Mouse (Mus musculus) small intestine, adult 2 months (tissue): ENCODE data around the gene Mapkbp1. TPM values are rescaled to one million over a fixed set of nuclear protein-coding genes. Genes with fewer than 3 reads are reported as not detected.

Experiments used
- H3K27ac ChIP-seq: fragments of 200-500 bp; 2 replicates; pipeline ENCODE4 v1.5.1; 2012; ENCODE audit warnings: low read depth, low read length, control low read depth, inconsistent platforms; ENCODE audit not compliant: insufficient read depth
- H3K27me3 ChIP-seq: fragments of 200-500 bp; 2 replicates; pipeline ENCODE4 v1.6.1; 2012; ENCODE audit warnings: mild to moderate bottlenecking, moderate library complexity, low read length, inconsistent platforms; ENCODE audit not compliant: control insufficient read depth, insufficient read depth
- H3K36me3 ChIP-seq: fragments of 200-500 bp; 2 replicates; pipeline ENCODE4 v1.6.1; 2012; ENCODE audit warnings: mild to moderate bottlenecking, low read length, control low read depth, inconsistent platforms; ENCODE audit not compliant: control insufficient read depth, insufficient read depth
- H3K4me1 ChIP-seq: fragments of 200-500 bp; 2 replicates; pipeline ENCODE4 v1.6.1; 2012; ENCODE audit warnings: low read length, inconsistent platforms, mixed read lengths; ENCODE audit not compliant: control insufficient read depth, insufficient read depth, insufficient read length
- H3K4me3 ChIP-seq: fragments of 200-500 bp; 2 replicates; pipeline ENCODE4 v1.5.1; 2012; ENCODE audit warnings: low read depth, mild to moderate bottlenecking, control low read depth, inconsistent platforms, low read length, moderate library complexity
- CTCF ChIP-seq: fragments of 200-500 bp; IDR thresholded peaks from 2 replicates; pipeline ENCODE4 v1.5.1; 2012; ENCODE audit warnings: low read depth, mild to moderate bottlenecking, control low read depth, inconsistent platforms, low read length, moderate library complexity, mixed read lengths; ENCODE audit not compliant: insufficient replicate concordance, insufficient read length; ENCODE audit errors: extremely low read depth
- POLR2A ChIP-seq: fragments of 200-500 bp; IDR thresholded peaks from 2 replicates; pipeline ENCODE4 v1.6.1; 2012; ENCODE audit warnings: low read depth, mild to moderate bottlenecking, control low read depth, inconsistent platforms, low read length, moderate library complexity
- WGBS: fragments of 180-500 bp; shearing (Covaris S2); methylation state at CpG from one replicate; pipeline ENCODE4 v1.1.7; 2018; 5-methylcytosine and 5-hydroxymethylcytosine counted together
- polyA plus RNA-seq: library from polyadenylated mRNA; depleted of rRNA; stranded (reverse); fragments of >200 nt; gene quantifications from 2 replicates; pipeline ENCODE4 v1.2.3, GENCODE M21; 2012

The Mapkbp1 gene
- polyA plus RNA-seq, 1 experiment, result 15.9 TPM

GRCm38 (mm10) chr2:120044101-120044603 is 71.7 kb downstream of the Mapkbp1 start:
- H3K36me3 ChIP-seq, result peaks cover 3% of the 10 kb centered on the region; the same call in 1 of the 2 replicates
- WGBS, result 42% methylated on average over 4 of the region's 4 CpGs
- TF ChIP-seq POLR2A (no peak), CTCF (no peak)
- H3K4me1 ChIP-seq, result peaks cover 9% of the 10 kb centered on the region
- H3K4me3 ChIP-seq, result no peak overlapping the region
- H3K27me3 ChIP-seq, result no peaks in the 10 kb centered on the region
- no peak overlapping the region for H3K27ac ChIP-seq

- 74% methylated on average over 3 of the region's 3 CpGs for WGBS
- H3K27me3 ChIP-seq, result no peaks in the 10 kb centered on the region
- H3K36me3 ChIP-seq, result peaks cover 3% of the 10 kb centered on the region; the same call in 1 of the 2 replicates
- H3K27ac ChIP-seq, result no peak overlapping the region
- H3K4me3 ChIP-seq, result no peak overlapping the region
- TF ChIP-seq CTCF, result no peak
- no peak for TF ChIP-seq POLR2A
- peaks cover 9% of the 10 kb centered on the region for H3K4me1 ChIP-seq
Observed at GRCm38 (mm10) chr2:120044676-120045075, 72.2 kb downstream of the Mapkbp1 start.

- Histone ChIP-seq H3K27me3 (no peaks in the 10 kb centered on the region), H3K27ac (no peak overlapping the region), H3K4me1 (peaks cover 9% of the 10 kb centered on the region), H3K4me3 (no peak overlapping the region), H3K36me3 (no peaks in the 10 kb centered on the region; the same call in 1 of the 2 replicates)
- TF ChIP-seq POLR2A (no peak), CTCF (no peak)
- 46% methylated on average over 14 of the region's 14 CpGs for WGBS
Observed at GRCm38 (mm10) chr2:120046486-120047310, 74.2 kb downstream of the Mapkbp1 start.

GRCm38 (mm10) chr2:120048173-120048572 is 75.7 kb downstream of the Mapkbp1 start:
- 86% methylated on average over 9 of the region's 9 CpGs for WGBS
- no peak overlapping the region for H3K27ac ChIP-seq
- no peak for TF ChIP-seq CTCF
- TF ChIP-seq POLR2A, result no peak
- H3K27me3 ChIP-seq, result no peaks in the 10 kb centered on the region
- H3K36me3 ChIP-seq, result no peaks in the 10 kb centered on the region
- peaks cover 9% of the 10 kb centered on the region for H3K4me1 ChIP-seq
- no peak overlapping the region for H3K4me3 ChIP-seq

DNA sequence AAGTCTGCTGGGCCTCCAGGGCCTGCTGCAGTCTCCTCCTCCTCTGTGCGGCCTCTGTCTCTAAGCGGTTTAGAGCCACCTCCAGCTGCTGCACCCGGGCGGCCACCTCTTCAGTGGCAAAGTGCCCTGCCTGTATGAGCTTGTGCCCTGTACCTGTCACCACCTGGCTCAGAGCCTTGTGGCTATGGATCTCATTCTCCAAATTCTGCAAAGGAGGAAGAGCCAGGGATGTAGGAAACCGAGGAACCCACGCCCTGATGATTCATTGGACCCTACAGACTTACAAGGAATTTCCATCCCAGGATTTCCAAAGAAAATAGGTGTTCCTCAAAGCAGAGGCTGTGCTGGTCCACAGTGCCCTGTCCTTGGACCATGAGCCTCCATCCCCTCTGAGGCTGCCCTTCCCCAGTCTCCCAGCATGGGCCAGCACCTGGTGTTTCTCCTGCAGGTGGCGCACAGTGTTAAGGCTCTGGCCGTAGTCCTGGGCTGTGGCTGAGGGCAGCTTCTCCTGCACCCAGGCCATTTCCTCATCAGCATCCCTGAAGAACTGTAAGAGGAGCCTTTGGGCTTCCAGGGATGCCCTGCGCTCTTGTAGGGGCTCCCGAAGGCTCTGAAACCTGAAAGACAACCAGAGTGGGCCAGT is 77.3 kb downstream of the Mapkbp1 start:
- Histone ChIP-seq H3K27ac (no peak overlapping the region), H3K4me1 (peaks cover 9% of the 10 kb centered on the region), H3K36me3 (no peaks in the 10 kb centered on the region), H3K27me3 (no peaks in the 10 kb centered on the region), H3K4me3 (no peak overlapping the region)
- TF ChIP-seq CTCF (peak; percentile 46; the same call in 1 of the 2 replicates), POLR2A (no peak)
- 65% methylated on average over 10 of the region's 10 CpGs for WGBS

GRCm38 (mm10) chr2:120051405-120051804 is 78.9 kb downstream of the Mapkbp1 start:
- Histone ChIP-seq H3K27ac (no peak overlapping the region), H3K36me3 (no peaks in the 10 kb centered on the region), H3K27me3 (no peaks in the 10 kb centered on the region), H3K4me1 (peaks cover 8% of the 10 kb centered on the region), H3K4me3 (no peak overlapping the region)
- TF ChIP-seq POLR2A (no peak), CTCF (no peak)
- 60% methylated on average over 6 of the region's 6 CpGs for WGBS
